Mouse (Mus musculus) cerebellum, adult 2 months (tissue): ENCODE data around the gene Ccl7. TPM values are rescaled to one million over a fixed set of nuclear protein-coding genes. Genes with fewer than 3 reads are reported as not detected.

Experiments
- DNase-seq, 2 experiments: peaks; one replicate each; pipeline ENCODE4 v3.0.0; 2021
- H3K27ac ChIP-seq: fragments of 200-500 bp; 2 replicates; pipeline ENCODE4 v1.5.1; 2012; ENCODE audit warnings: low read length, control low read depth, inconsistent platforms; ENCODE audit not compliant: insufficient read depth
- H3K27me3 ChIP-seq: fragments of 200-500 bp; 2 replicates; pipeline ENCODE4 v1.6.1; 2012; ENCODE audit warnings: inconsistent platforms, mild to moderate bottlenecking, low read length, moderate library complexity; ENCODE audit not compliant: control insufficient read depth, insufficient read depth
- H3K4me1 ChIP-seq: fragments of 200-500 bp; 2 replicates; pipeline ENCODE4 v1.6.1; 2011; ENCODE audit warnings: low read length; ENCODE audit not compliant: control insufficient read depth, insufficient read depth
- H3K4me3 ChIP-seq: fragments of 200-500 bp; replicated peaks from 2 replicates; pipeline ENCODE3; 2011; ENCODE audit warnings: mild to moderate bottlenecking, low read depth, low read length, control low read depth; ENCODE audit not compliant: insufficient read depth
- CTCF ChIP-seq: fragments of 200-500 bp; IDR thresholded peaks from 2 replicates; pipeline ENCODE4 v1.5.1; 2011; ENCODE audit warnings: low read depth, mild to moderate bottlenecking, control low read depth, low read length, moderate library complexity, borderline replicate concordance; ENCODE audit not compliant: insufficient read depth
- POLR2A ChIP-seq: fragments of 200-500 bp; IDR thresholded peaks from 2 replicates; pipeline ENCODE4 v1.6.1; 2011; ENCODE audit warnings: low read length, control low read depth, borderline replicate concordance; ENCODE audit not compliant: insufficient read depth
- WGBS: fragments of 180-500 bp; shearing (Covaris S2); methylation state at CpG from one replicate; pipeline ENCODE4 v1.1.7; 2018; 5-methylcytosine and 5-hydroxymethylcytosine counted together
- polyA plus RNA-seq: library from polyadenylated mRNA; depleted of rRNA; stranded (reverse); fragments of >200 nt; gene quantifications from 2 replicates; pipeline ENCODE4 v1.2.3, GENCODE M21; 2012

Gene Ccl7
- polyA plus RNA-seq, 1 experiment, result not detected

- WGBS, result 48% methylated on average over 8 of the region's 8 CpGs
Observed at GRCm38 (mm10) chr11:82011411-82012193, 33.9 kb upstream of the Ccl7 start.

GRCm38 (mm10) chr11:82013756-82014155 lies 31.8 kb upstream of the Ccl7 start:
- H3K27me3 ChIP-seq, result no peaks in the 10 kb centered on the region
- H3K4me1 ChIP-seq, result no peaks in the 10 kb centered on the region
- TF ChIP-seq POLR2A (no peak), CTCF (no peak)
- H3K4me3 ChIP-seq, result no peak overlapping the region
- DNase-seq, result no peak
- H3K27ac ChIP-seq, result no peak overlapping the region
- 60% methylated on average over 1 of the region's 1 CpGs for WGBS

More at GRCm38 (mm10) chr11:82011411-82012193, 33.9 kb upstream of the Ccl7 start:
- Histone ChIP-seq H3K4me1 (no peaks in the 10 kb centered on the region), H3K27ac (no peak overlapping the region), H3K27me3 (no peaks in the 10 kb centered on the region), H3K4me3 (no peak overlapping the region)
- DNase-seq, result no peak
- TF ChIP-seq POLR2A (no peak), CTCF (no peak)

GRCm38 (mm10) chr11:82015066-82015465 lies 30.4 kb upstream of the Ccl7 start:
- H3K4me1 ChIP-seq, result no peaks in the 10 kb centered on the region
- no peak overlapping the region for H3K27ac ChIP-seq
- DNase-seq, result no peak
- no peaks in the 10 kb centered on the region for H3K27me3 ChIP-seq
- WGBS, result 75% methylated on average over 2 of the region's 2 CpGs
- H3K4me3 ChIP-seq, result no peak overlapping the region
- TF ChIP-seq CTCF (no peak), POLR2A (no peak)

GRCm38 (mm10) chr11:82016181-82016780 lies 29.2 kb upstream of the Ccl7 start:
- H3K27me3 ChIP-seq, result no peaks in the 10 kb centered on the region
- no peak overlapping the region for H3K27ac ChIP-seq
- 73% methylated on average over 3 of the region's 3 CpGs for WGBS
- H3K4me3 ChIP-seq, result no peak overlapping the region
- no peak for TF ChIP-seq POLR2A
- TF ChIP-seq CTCF, result no peak
- no peaks in the 10 kb centered on the region for H3K4me1 ChIP-seq
- no peak for DNase-seq

GRCm38 (mm10) chr11:82019389-82019788 lies 26.1 kb upstream of the Ccl7 start:
- TF ChIP-seq POLR2A (no peak), CTCF (no peak)
- 56% methylated on average over 2 of the region's 2 CpGs for WGBS

GRCm38 (mm10) chr11:82019793-82020192 lies 25.7 kb upstream of the Ccl7 start:
- DNase-seq, result no peak
- Histone ChIP-seq H3K4me3 (no peak overlapping the region), H3K4me1 (no peaks in the 10 kb centered on the region), H3K27me3 (no peaks in the 10 kb centered on the region), H3K27ac (no peak overlapping the region)
- no peak for TF ChIP-seq CTCF
- no peak for TF ChIP-seq POLR2A

More at GRCm38 (mm10) chr11:82019389-82019788, 26.1 kb upstream of the Ccl7 start:
- no peaks in the 10 kb centered on the region for H3K4me1 ChIP-seq
- no peak overlapping the region for H3K27ac ChIP-seq
- no peaks in the 10 kb centered on the region for H3K27me3 ChIP-seq
- no peak overlapping the region for H3K4me3 ChIP-seq
- no peak for DNase-seq

- DNase-seq, result no peak
- WGBS, result 71% methylated on average over 3 of the region's 3 CpGs
- no peaks in the 10 kb centered on the region for H3K4me1 ChIP-seq
- no peak for TF ChIP-seq CTCF
- TF ChIP-seq POLR2A, result no peak
- no peak overlapping the region for H3K4me3 ChIP-seq
- no peaks in the 10 kb centered on the region for H3K27me3 ChIP-seq
- no peak overlapping the region for H3K27ac ChIP-seq
Observed at GRCm38 (mm10) chr11:82021406-82021805, 24.1 kb upstream of the Ccl7 start.

- WGBS, result 94% methylated on average over 6 of the region's 6 CpGs
- H3K4me1 ChIP-seq, result no peaks in the 10 kb centered on the region
- no peaks in the 10 kb centered on the region for H3K27me3 ChIP-seq
- TF ChIP-seq POLR2A, result no peak
- no peak for TF ChIP-seq CTCF
- H3K27ac ChIP-seq, result no peak overlapping the region
- H3K4me3 ChIP-seq, result no peak overlapping the region
- no peak for DNase-seq
Observed at GRCm38 (mm10) chr11:82022504-82023056, 22.9 kb upstream of the Ccl7 start.
